Mouse (Mus musculus): Measurements from ENCODE around the gene Pycr2. TPM values are rescaled to one million over a fixed set of nuclear protein-coding genes. Genes with fewer than 3 reads are reported as not detected.

The Pycr2 gene
- polyA plus RNA-seq, 1 experiment from 2014 or later = 111 TPM

DNA sequence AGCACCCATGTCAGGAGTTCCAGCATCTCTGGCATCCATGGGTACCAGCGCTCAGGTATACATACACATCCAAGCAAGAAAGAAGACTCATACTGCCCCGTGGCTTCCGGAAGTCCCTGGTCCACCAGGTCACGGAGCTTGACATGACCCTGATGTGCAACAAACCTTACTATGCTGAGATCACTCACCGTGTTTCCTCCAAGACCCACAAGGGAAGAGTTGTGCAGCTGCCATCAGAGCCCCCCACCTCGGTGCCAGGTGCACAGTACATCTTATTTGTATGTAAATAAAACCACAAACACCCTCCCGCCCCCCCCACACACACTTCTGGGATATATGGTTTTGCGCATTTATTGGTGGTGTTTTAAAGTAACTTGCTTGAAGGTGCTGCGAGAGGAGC is 29.0 kb upstream of the Pycr2 start:
- Histone ChIP-seq H3K36me3 (ENCODE audit: control insufficient read depth, insufficient read depth, low read length) (no peaks in the 10 kb centered on the region), H3K9ac (ENCODE audit: low read length) (no peak overlapping the region), H3K4me1 (replicated peaks; ENCODE audit: control insufficient read depth, insufficient read depth, low read length) (no peaks in the 10 kb centered on the region), H3K27ac (ENCODE audit: low read depth, low read length) (no peak overlapping the region), H3K4me2 (ENCODE audit: low read depth, low read length, severe bottlenecking) (no peak overlapping the region), H3K4me3 (ENCODE audit: low read depth, low read length) (no peak overlapping the region), H3K9me3 (ENCODE audit: control insufficient read depth, low read length) (no peaks in the 10 kb centered on the region), H3K27me3 (ENCODE audit: control insufficient read depth, insufficient read depth, low read length) (no peaks in the 10 kb centered on the region)
- no peak for DNase-seq (ENCODE audit: low spot score)
- no peak for ATAC-seq (replicated peaks; ENCODE audit: low FRiP score)
- WGBS = 91% methylated on average over 9 of the region's 9 CpGs

GRCm38 (mm10) chr1:180877466-180877865 is 26.6 kb upstream of the Pycr2 start:
- 72% methylated on average over 4 of the region's 4 CpGs for WGBS

GRCm38 (mm10) chr1:180881768-180882167 is 22.3 kb upstream of the Pycr2 start:
- Histone ChIP-seq H3K4me2 (ENCODE audit: low read depth, low read length, severe bottlenecking) (no peak overlapping the region), H3K4me3 (ENCODE audit: low read depth, low read length) (no peak overlapping the region), H3K9me3 (ENCODE audit: control insufficient read depth, low read length) (no peaks in the 10 kb centered on the region), H3K27ac (ENCODE audit: low read depth, low read length) (no peak overlapping the region), H3K36me3 (ENCODE audit: control insufficient read depth, insufficient read depth, low read length) (no peaks in the 10 kb centered on the region), H3K9ac (ENCODE audit: low read length) (no peak overlapping the region), H3K27me3 (ENCODE audit: control insufficient read depth, insufficient read depth, low read length) (no peaks in the 10 kb centered on the region), H3K4me1 (replicated peaks; ENCODE audit: control insufficient read depth, insufficient read depth, low read length) (no peaks in the 10 kb centered on the region)
- DNase-seq (ENCODE audit: low spot score) (no peak), ATAC-seq (replicated peaks; ENCODE audit: low FRiP score) (no peak)
- WGBS = 87% methylated on average over 3 of the region's 3 CpGs

More at GRCm38 (mm10) chr1:180877466-180877865, 26.6 kb upstream of the Pycr2 start:
- no peaks in the 10 kb centered on the region for H3K4me1 ChIP-seq (replicated peaks; ENCODE audit: control insufficient read depth, insufficient read depth, low read length)
- H3K9me3 ChIP-seq (ENCODE audit: control insufficient read depth, low read length) = no peaks in the 10 kb centered on the region
- no peak overlapping the region for H3K27ac ChIP-seq (ENCODE audit: low read depth, low read length)
- ATAC-seq (replicated peaks; ENCODE audit: low FRiP score) = no peak
- no peak for DNase-seq (ENCODE audit: low spot score)
- no peak overlapping the region for H3K4me2 ChIP-seq (ENCODE audit: low read depth, low read length, severe bottlenecking)
- no peaks in the 10 kb centered on the region for H3K36me3 ChIP-seq (ENCODE audit: control insufficient read depth, insufficient read depth, low read length)
- H3K27me3 ChIP-seq (ENCODE audit: control insufficient read depth, insufficient read depth, low read length) = no peaks in the 10 kb centered on the region
- H3K9ac ChIP-seq (ENCODE audit: low read length) = no peak overlapping the region
- no peak overlapping the region for H3K4me3 ChIP-seq (ENCODE audit: low read depth, low read length)

GRCm38 (mm10) chr1:180883731-180884130 is 20.4 kb upstream of the Pycr2 start:
- H3K36me3 ChIP-seq (ENCODE audit: control insufficient read depth, insufficient read depth, low read length) = no peaks in the 10 kb centered on the region
- H3K27ac ChIP-seq (ENCODE audit: low read depth, low read length) = no peak overlapping the region
- H3K4me1 ChIP-seq (replicated peaks; ENCODE audit: control insufficient read depth, insufficient read depth, low read length) = peaks cover 7% of the 10 kb centered on the region; the same call in 1 of the 2 replicates
- no peaks in the 10 kb centered on the region for H3K9me3 ChIP-seq (ENCODE audit: control insufficient read depth, low read length)
- 61% methylated on average over 7 of the region's 7 CpGs for WGBS
- no peak overlapping the region for H3K4me3 ChIP-seq (ENCODE audit: low read depth, low read length)
- H3K4me2 ChIP-seq (ENCODE audit: low read depth, low read length, severe bottlenecking) = no peak overlapping the region
- ATAC-seq (replicated peaks; ENCODE audit: low FRiP score) (no peak), DNase-seq (ENCODE audit: low spot score) (no peak)
- H3K9ac ChIP-seq (ENCODE audit: low read length) = no peak overlapping the region
- no peaks in the 10 kb centered on the region for H3K27me3 ChIP-seq (ENCODE audit: control insufficient read depth, insufficient read depth, low read length)

GRCm38 (mm10) chr1:180884484-180884883 is 19.6 kb upstream of the Pycr2 start:
- no peak overlapping the region for H3K27ac ChIP-seq (ENCODE audit: low read depth, low read length)
- peaks cover 9% of the 10 kb centered on the region; the same call in 1 of the 2 replicates for H3K4me1 ChIP-seq (replicated peaks; ENCODE audit: control insufficient read depth, insufficient read depth, low read length)
- no peak for DNase-seq (ENCODE audit: low spot score)
- H3K4me2 ChIP-seq (ENCODE audit: low read depth, low read length, severe bottlenecking) = no peak overlapping the region
- 89% methylated on average over 9 of the region's 9 CpGs for WGBS
- H3K9me3 ChIP-seq (ENCODE audit: control insufficient read depth, low read length) = no peaks in the 10 kb centered on the region
- no peak overlapping the region for H3K9ac ChIP-seq (ENCODE audit: low read length)
- no peak overlapping the region for H3K4me3 ChIP-seq (ENCODE audit: low read depth, low read length)
- no peaks in the 10 kb centered on the region for H3K27me3 ChIP-seq (ENCODE audit: control insufficient read depth, insufficient read depth, low read length)
- ATAC-seq (replicated peaks; ENCODE audit: low FRiP score) = no peak
- no peaks in the 10 kb centered on the region for H3K36me3 ChIP-seq (ENCODE audit: control insufficient read depth, insufficient read depth, low read length)

DNA sequence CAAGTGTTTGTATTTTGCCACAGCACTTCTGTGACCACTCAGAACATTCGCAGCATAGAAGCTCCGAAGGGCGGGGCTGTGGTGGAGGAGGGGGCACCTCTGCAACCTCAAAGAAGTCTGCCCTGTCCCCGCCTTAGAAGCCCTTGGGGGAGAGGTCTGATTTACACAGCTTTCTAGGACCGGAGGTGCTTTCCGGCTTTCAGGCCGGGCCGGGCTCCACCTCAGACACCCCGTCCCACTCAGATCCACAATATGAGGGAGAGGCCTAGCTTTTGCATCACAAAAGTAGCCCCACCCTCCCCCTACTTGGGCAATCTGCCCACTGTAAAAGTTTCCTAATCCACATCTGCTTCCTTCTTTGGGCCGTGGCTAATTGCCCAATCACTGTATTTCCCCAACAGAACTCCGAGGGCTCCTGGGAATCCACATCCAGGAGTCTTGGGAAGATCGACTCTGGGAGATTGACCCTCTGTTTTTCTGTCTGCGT is 15.5 kb upstream of the Pycr2 start:
- no peak overlapping the region for H3K4me2 ChIP-seq (ENCODE audit: low read depth, low read length, severe bottlenecking)
- 12% methylated on average over 13 of the region's 13 CpGs for WGBS
- ATAC-seq (replicated peaks; ENCODE audit: low FRiP score) (peak; percentile 42; the same call in 1 of the 2 replicates), DNase-seq (ENCODE audit: low spot score) (no peak)
- peaks cover 5% of the 10 kb centered on the region; the same call in 1 of the 2 replicates for H3K27me3 ChIP-seq (ENCODE audit: control insufficient read depth, insufficient read depth, low read length)
- H3K9me3 ChIP-seq (ENCODE audit: control insufficient read depth, low read length) = no peaks in the 10 kb centered on the region
- H3K36me3 ChIP-seq (ENCODE audit: control insufficient read depth, insufficient read depth, low read length) = no peaks in the 10 kb centered on the region
- no peak overlapping the region; the same call in 1 of the 2 replicates for H3K9ac ChIP-seq (ENCODE audit: low read length)
- no peak overlapping the region for H3K27ac ChIP-seq (ENCODE audit: low read depth, low read length)
- peaks cover 9% of the 10 kb centered on the region; the same call in 1 of the 2 replicates for H3K4me1 ChIP-seq (replicated peaks; ENCODE audit: control insufficient read depth, insufficient read depth, low read length)
- no peak overlapping the region for H3K4me3 ChIP-seq (ENCODE audit: low read depth, low read length)

DNA sequence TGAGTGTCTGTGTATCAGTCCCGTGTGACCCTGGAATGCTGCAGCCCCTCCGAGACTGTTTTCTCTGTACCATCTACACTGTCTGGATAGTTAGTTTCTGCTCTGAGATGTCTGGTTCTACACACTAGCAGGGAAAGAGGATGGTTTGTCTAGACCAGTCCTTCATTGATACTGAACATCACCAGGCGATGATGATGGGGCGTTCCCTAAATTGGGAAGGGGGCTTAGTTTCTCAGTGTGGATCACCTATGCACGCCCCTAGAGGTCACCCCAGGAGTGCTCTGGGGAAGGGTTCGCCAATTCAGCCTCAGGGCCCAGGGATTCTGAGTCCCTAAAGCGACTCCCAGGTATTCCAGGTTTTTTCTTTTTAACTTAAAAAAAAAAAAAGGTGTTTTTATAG is 14.9 kb upstream of the Pycr2 start:
- H3K9ac ChIP-seq (ENCODE audit: low read length) = no peak overlapping the region
- H3K4me2 ChIP-seq (ENCODE audit: low read depth, low read length, severe bottlenecking) = no peak overlapping the region
- H3K27me3 ChIP-seq (ENCODE audit: control insufficient read depth, insufficient read depth, low read length) = peaks cover 10% of the 10 kb centered on the region
- H3K4me1 ChIP-seq (replicated peaks; ENCODE audit: control insufficient read depth, insufficient read depth, low read length) = peaks cover 9% of the 10 kb centered on the region; the same call in 1 of the 2 replicates
- H3K27ac ChIP-seq (ENCODE audit: low read depth, low read length) = no peak overlapping the region
- H3K4me3 ChIP-seq (ENCODE audit: low read depth, low read length) = no peak overlapping the region
- no peaks in the 10 kb centered on the region for H3K9me3 ChIP-seq (ENCODE audit: control insufficient read depth, low read length)
- 32% methylated on average over 7 of the region's 7 CpGs for WGBS
- DNase-seq (ENCODE audit: low spot score) (no peak), ATAC-seq (replicated peaks; ENCODE audit: low FRiP score) (no peak)
- H3K36me3 ChIP-seq (ENCODE audit: control insufficient read depth, insufficient read depth, low read length) = no peaks in the 10 kb centered on the region

- peaks cover 9% of the 10 kb centered on the region; the same call in 1 of the 2 replicates for H3K4me1 ChIP-seq (replicated peaks; ENCODE audit: control insufficient read depth, insufficient read depth, low read length)
- H3K27me3 ChIP-seq (ENCODE audit: control insufficient read depth, insufficient read depth, low read length) = peaks cover 14% of the 10 kb centered on the region
- H3K4me3 ChIP-seq (ENCODE audit: low read depth, low read length) = no peak overlapping the region
Measured at GRCm38 (mm10) chr1:180889841-180890240, 14.3 kb upstream of the Pycr2 start.

GRCm38 (mm10) chr1:180892808-180893207 is 11.3 kb upstream of the Pycr2 start, which contains the start of gene Lefty2:
Lefty2 (plus strand) TSS chr1:180893108.
- peaks cover 14% of the 10 kb centered on the region for H3K27me3 ChIP-seq (ENCODE audit: control insufficient read depth, insufficient read depth, low read length)

More at GRCm38 (mm10) chr1:180889841-180890240, 14.3 kb upstream of the Pycr2 start:
- Histone ChIP-seq H3K9ac (ENCODE audit: low read length) (no peak overlapping the region), H3K27ac (ENCODE audit: low read depth, low read length) (no peak overlapping the region), H3K36me3 (ENCODE audit: control insufficient read depth, insufficient read depth, low read length) (no peaks in the 10 kb centered on the region), H3K4me2 (ENCODE audit: low read depth, low read length, severe bottlenecking) (no peak overlapping the region), H3K9me3 (ENCODE audit: control insufficient read depth, low read length) (no peaks in the 10 kb centered on the region)
- DNase-seq (ENCODE audit: low spot score) (no peak), ATAC-seq (replicated peaks; ENCODE audit: low FRiP score) (no peak)
- WGBS = 49% methylated on average over 6 of the region's 6 CpGs

More at GRCm38 (mm10) chr1:180892808-180893207, 11.3 kb upstream of the Pycr2 start, which contains the start of gene Lefty2:
- 60% methylated on average over 10 of the region's 10 CpGs for WGBS
- no peak within 1 kb of the TSS for H3K9ac ChIP-seq (ENCODE audit: low read length)
- no peak within 1 kb of the TSS for H3K27ac ChIP-seq (ENCODE audit: low read depth, low read length)
- no peak for ATAC-seq (replicated peaks; ENCODE audit: low FRiP score)
- no peak for DNase-seq (ENCODE audit: low spot score)
- H3K4me3 ChIP-seq (ENCODE audit: low read depth, low read length) = no peak within 1 kb of the TSS
- no peak within 1 kb of the TSS for H3K4me2 ChIP-seq (ENCODE audit: low read depth, low read length, severe bottlenecking)
- H3K4me1 ChIP-seq (replicated peaks; ENCODE audit: control insufficient read depth, insufficient read depth, low read length) = peaks cover 9% of the 10 kb centered on the region; the same call in 1 of the 2 replicates
- no peaks in the 10 kb centered on the region for H3K9me3 ChIP-seq (ENCODE audit: control insufficient read depth, low read length)
- no peaks in the 10 kb centered on the region for H3K36me3 ChIP-seq (ENCODE audit: control insufficient read depth, insufficient read depth, low read length)

Data from forebrain, embryonic 11.5 days (tissue).